Mouse (Mus musculus): ENCODE measurements around the gene Traf1. TPM values are rescaled to one million over a fixed set of nuclear protein-coding genes. Genes with fewer than 3 reads are reported as not detected.
A peak's percentile ranks its signal among the peaks of the same experiment; 100 is the strongest.

Gene Traf1
- total and polyA plus RNA-seq, 2 experiments = 0.55 to 1.2 TPM

DNA sequence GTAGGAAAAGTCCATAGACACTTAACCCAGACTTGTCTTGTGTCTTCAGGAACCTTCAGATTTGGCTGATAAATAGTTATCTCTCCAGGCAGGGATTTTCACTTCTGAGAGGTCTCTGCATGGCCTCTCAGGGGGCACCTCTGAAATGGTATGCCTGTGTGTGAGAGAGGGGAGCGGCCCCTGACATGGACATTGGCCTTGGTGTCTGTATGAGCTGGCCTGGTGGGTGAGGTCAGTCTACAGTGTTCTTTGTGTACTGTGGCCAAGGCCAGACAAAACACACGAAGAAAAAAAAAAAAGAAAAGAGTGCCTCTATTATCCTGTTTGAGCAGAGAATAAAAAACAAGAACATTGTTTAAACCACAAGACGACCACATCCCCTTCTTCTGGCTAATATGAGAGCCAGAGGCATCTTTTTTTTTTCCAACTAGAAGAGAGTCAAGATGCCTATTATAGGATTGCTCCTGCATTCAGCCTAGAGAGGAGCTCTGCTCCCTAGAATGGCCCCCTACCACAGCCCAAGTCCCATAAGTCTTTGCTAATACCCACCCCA lies 18.0 kb upstream of the Traf1 start:
- no peak for TF ChIP-seq POLR2A (IDR thresholded peaks at IDR 0.05; ENCODE audit: extremely low read depth, insufficient read depth, low read length)
- TF ChIP-seq CTCF (IDR thresholded peaks at IDR 0.05; ENCODE audit: low read depth, low read length) = no peak
- Histone ChIP-seq H3K27me3 (ENCODE audit: control insufficient read depth, insufficient read depth, low read length) (no peaks in the 10 kb centered on the region), H3K36me3 (ENCODE audit: control insufficient read depth, insufficient read depth, low read length) (peaks cover 13% of the 10 kb centered on the region), H3K4me1 (ENCODE audit: control insufficient read depth, insufficient read depth, low read length) (0 out of 2 replicates have a peak, but pooled peaks cover 2% of the 10 kb centered on the region), H3K4me3 (ENCODE audit: insufficient read depth, low read depth, low read length) (no peak overlapping the region), H3K9ac (ENCODE audit: low read depth, low read length) (no peak overlapping the region), H3K27ac (replicated peaks; ENCODE audit: insufficient read depth, low read depth, low read length) (no peak overlapping the region), H3K79me2 (ENCODE audit: control insufficient read depth, insufficient read depth, low read length) (no peaks in the 10 kb centered on the region)
- DNase-seq (ENCODE audit: extremely low read depth, low read depth, low spot score) = no peak
- WGBS = 42% methylated on average over 3 of the region's 3 CpGs

DNA sequence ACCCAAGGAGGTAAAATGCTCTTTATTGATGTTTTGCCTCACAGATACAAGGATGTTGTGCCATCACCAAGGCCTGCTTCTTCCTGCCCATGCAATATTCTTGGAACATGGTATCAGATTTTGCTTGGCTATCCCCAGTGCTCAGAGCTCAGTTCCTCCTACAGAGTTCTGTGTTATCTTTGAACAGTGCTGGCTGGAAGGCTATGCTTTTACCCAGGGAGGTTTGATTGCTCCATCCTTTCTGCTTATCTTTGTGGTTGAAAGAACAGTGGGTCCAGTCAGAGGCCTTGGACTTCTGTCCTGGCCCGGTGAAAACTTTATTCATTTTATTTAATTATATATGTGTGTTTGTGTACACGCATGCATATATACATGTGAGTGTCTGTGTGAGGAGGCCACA lies 16.7 kb upstream of the Traf1 start:
- Histone ChIP-seq H3K27ac (replicated peaks; ENCODE audit: insufficient read depth, low read depth, low read length) (no peak overlapping the region), H3K36me3 (ENCODE audit: control insufficient read depth, insufficient read depth, low read length) (peaks cover under 1% of the 10 kb centered on the region; the same call in 1 of the 2 replicates), H3K9ac (ENCODE audit: low read depth, low read length) (no peak overlapping the region), H3K4me1 (ENCODE audit: control insufficient read depth, insufficient read depth, low read length) (0 out of 2 replicates have a peak, but pooled peaks cover 2% of the 10 kb centered on the region), H3K79me2 (ENCODE audit: control insufficient read depth, insufficient read depth, low read length) (no peaks in the 10 kb centered on the region), H3K4me3 (ENCODE audit: insufficient read depth, low read depth, low read length) (no peak overlapping the region), H3K27me3 (ENCODE audit: control insufficient read depth, insufficient read depth, low read length) (no peaks in the 10 kb centered on the region)
- 61% methylated on average over 2 of the region's 2 CpGs for WGBS
- TF ChIP-seq POLR2A (IDR thresholded peaks at IDR 0.05; ENCODE audit: extremely low read depth, insufficient read depth, low read length) = no peak
- no peak for TF ChIP-seq CTCF (IDR thresholded peaks at IDR 0.05; ENCODE audit: low read depth, low read length)
- peak; percentile 41 for DNase-seq (ENCODE audit: extremely low read depth, low read depth, low spot score)

DNA sequence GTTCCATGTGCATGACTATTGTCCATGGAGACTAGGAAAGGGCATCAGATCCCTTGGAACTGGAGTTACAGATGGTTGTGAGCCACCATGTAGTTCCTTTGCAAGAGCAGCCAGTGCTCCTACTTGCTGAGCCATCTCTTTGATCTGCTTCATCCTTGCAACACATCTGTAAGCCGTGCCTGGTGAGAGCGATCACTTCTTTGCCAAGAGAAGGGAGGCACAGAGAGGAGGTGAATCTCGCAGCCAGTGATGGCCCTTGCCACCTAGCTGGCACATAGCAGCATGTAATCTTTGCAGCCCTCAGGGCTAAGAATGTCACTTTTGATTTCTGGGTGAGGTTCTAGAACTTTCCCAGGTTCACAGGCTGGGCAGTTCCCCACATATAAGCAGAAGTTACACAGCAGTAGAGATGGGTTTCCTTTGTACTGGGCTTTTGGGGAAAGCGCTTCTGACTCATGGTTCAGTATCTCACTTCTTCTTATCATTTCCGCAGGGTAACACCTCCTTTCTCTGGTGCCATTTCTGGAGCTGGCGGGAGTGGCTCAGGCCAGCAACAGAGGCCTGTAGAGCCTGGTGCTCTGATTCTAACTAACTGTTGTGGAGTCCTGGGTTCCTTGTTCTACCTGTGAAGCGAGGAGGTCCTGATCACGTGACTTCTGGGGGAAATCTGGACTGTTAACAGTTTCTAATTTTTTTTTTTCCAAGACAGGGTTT lies 15.5 kb upstream of the Traf1 start:
- no peak overlapping the region for H3K9ac ChIP-seq (ENCODE audit: low read depth, low read length)
- no peaks in the 10 kb centered on the region for H3K27me3 ChIP-seq (ENCODE audit: control insufficient read depth, insufficient read depth, low read length)
- H3K27ac ChIP-seq (replicated peaks; ENCODE audit: insufficient read depth, low read depth, low read length) = no peak overlapping the region
- H3K4me3 ChIP-seq (ENCODE audit: insufficient read depth, low read depth, low read length) = no peak overlapping the region
- peak; percentile 44 for DNase-seq (ENCODE audit: extremely low read depth, low read depth, low spot score)
- 0 out of 2 replicates have a peak, but pooled peaks cover 2% of the 10 kb centered on the region for H3K4me1 ChIP-seq (ENCODE audit: control insufficient read depth, insufficient read depth, low read length)
- TF ChIP-seq POLR2A (IDR thresholded peaks at IDR 0.05; ENCODE audit: extremely low read depth, insufficient read depth, low read length) = no peak
- no peaks in the 10 kb centered on the region for H3K79me2 ChIP-seq (ENCODE audit: control insufficient read depth, insufficient read depth, low read length)
- no peaks in the 10 kb centered on the region for H3K36me3 ChIP-seq (ENCODE audit: control insufficient read depth, insufficient read depth, low read length)
- 54% methylated on average over 8 of the region's 8 CpGs for WGBS

DNA sequence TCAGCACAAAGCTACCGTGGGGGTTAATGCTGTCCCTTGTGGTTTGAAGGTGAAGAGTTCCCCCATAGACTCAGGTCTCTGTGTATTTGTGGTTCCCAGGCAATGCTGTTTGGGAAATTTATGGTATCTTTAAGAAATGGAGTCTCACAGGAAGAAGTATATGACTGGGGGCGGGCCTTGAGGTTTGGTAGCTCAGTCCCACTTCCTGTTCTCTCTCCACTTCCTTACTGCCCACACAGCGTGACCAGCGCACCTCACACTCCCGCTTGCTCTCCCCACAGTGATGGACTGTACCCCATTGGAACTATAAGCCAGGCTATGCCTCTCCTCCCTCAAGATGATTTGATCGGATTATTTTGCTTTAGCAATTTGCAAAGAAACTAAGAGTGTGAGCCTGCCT lies 14.9 kb upstream of the Traf1 start:
- Histone ChIP-seq H3K9ac (ENCODE audit: low read depth, low read length) (no peak overlapping the region), H3K79me2 (ENCODE audit: control insufficient read depth, insufficient read depth, low read length) (no peaks in the 10 kb centered on the region), H3K36me3 (ENCODE audit: control insufficient read depth, insufficient read depth, low read length) (no peaks in the 10 kb centered on the region), H3K4me1 (ENCODE audit: control insufficient read depth, insufficient read depth, low read length) (0 out of 2 replicates have a peak, but pooled peaks cover 2% of the 10 kb centered on the region), H3K4me3 (ENCODE audit: insufficient read depth, low read depth, low read length) (no peak overlapping the region), H3K27ac (replicated peaks; ENCODE audit: insufficient read depth, low read depth, low read length) (no peak overlapping the region), H3K27me3 (ENCODE audit: control insufficient read depth, insufficient read depth, low read length) (no peaks in the 10 kb centered on the region)
- WGBS = 86% methylated on average over 6 of the region's 6 CpGs
- no peak for TF ChIP-seq CTCF (IDR thresholded peaks at IDR 0.05; ENCODE audit: low read depth, low read length)
- no peak for TF ChIP-seq POLR2A (IDR thresholded peaks at IDR 0.05; ENCODE audit: extremely low read depth, insufficient read depth, low read length)
- no peak for DNase-seq (ENCODE audit: extremely low read depth, low read depth, low spot score)

DNA sequence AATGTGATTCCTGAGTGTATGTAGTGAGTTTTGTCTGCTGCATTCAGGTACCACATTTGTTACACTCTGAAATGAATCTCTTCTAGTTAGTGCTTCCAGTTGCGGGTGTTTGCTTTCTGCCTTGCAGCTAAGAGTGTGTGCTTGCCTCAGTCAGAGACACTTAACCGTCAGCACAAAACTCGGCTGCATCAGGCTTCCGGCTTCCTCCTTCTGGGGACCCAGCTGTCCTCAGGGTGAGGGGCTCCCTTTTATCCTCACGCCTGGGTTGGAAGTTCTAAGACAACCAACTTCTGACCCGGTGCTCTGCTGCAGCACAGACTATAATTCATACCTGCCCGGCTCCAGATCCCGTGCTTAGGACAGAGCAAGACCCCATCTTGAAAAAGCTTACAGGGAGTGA lies 11.5 kb upstream of the Traf1 start:
- H3K36me3 ChIP-seq (ENCODE audit: control insufficient read depth, insufficient read depth, low read length) = no peaks in the 10 kb centered on the region
- H3K79me2 ChIP-seq (ENCODE audit: control insufficient read depth, insufficient read depth, low read length) = no peaks in the 10 kb centered on the region
- no peak overlapping the region for H3K27ac ChIP-seq (replicated peaks; ENCODE audit: insufficient read depth, low read depth, low read length)
- TF ChIP-seq POLR2A (IDR thresholded peaks at IDR 0.05; ENCODE audit: extremely low read depth, insufficient read depth, low read length) (no peak), CTCF (IDR thresholded peaks at IDR 0.05; ENCODE audit: low read depth, low read length) (no peak)
- no peak overlapping the region for H3K9ac ChIP-seq (ENCODE audit: low read depth, low read length)
- no peak for DNase-seq (ENCODE audit: extremely low read depth, low read depth, low spot score)
- H3K27me3 ChIP-seq (ENCODE audit: control insufficient read depth, insufficient read depth, low read length) = no peaks in the 10 kb centered on the region
- no peak overlapping the region for H3K4me3 ChIP-seq (ENCODE audit: insufficient read depth, low read depth, low read length)
- WGBS = 87% methylated on average over 8 of the region's 8 CpGs
- 0 out of 2 replicates have a peak, but pooled peaks cover 2% of the 10 kb centered on the region for H3K4me1 ChIP-seq (ENCODE audit: control insufficient read depth, insufficient read depth, low read length)
